ENCODE assay signal across 10 mouse cellular contexts in the genomic region with DNA sequence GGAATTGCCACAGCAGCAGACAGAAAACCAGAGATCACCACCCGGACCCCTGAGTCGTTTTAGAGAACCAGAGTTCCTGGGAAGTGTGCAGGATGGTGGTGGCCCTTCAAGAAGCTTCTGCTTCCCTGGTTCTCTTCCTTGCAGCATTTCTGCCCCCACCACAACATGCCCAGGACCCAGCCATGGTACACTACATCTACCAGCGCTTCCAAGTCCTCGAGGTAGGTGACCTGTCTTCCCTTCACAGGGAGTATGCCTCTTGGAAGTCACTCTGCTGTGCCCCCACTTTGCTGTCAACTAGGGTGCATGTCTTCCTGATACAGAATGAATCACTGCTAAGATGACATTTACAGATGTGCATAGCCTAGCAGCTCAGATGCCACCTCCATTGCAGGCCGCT. TPM values are rescaled to one million over a fixed set of nuclear protein-coding genes. Genes with fewer than 3 reads are reported as not detected.
A peak's percentile ranks its signal among the peaks of the same experiment; 100 is the strongest.
DNase-seq lines count a peak whose midpoint lies in the region; ATAC-seq and TF ChIP-seq lines count a peak whose summit lies in the region.
"Had no signal": no experiment of that assay in that cellular context is flagged by ENCODE, and none has a peak within 500 bp of the region (broad histone marks: within the 10 kb centered on the region; RNA-seq: fewer than 3 reads in every experiment).

No protein-coding gene starts in this region.

- H3K27ac ChIP-seq in kidney, adult 2 months (ENCODE audit: insufficient read depth, low read depth, low read length), result peak overlapping the region; percentile 51
- peak overlapping the region; percentile 18; the same call in 1 of the 2 replicates for H3K27ac ChIP-seq in brown adipose tissue, adult 24 weeks (replicated peaks; ENCODE audit: low read depth, low read length)
- H3K27ac ChIP-seq in embryonic facial prominence, embryonic 10.5 days (replicated peaks), result peak overlapping the region; percentile 89
- H3K27ac ChIP-seq in limb, embryonic 13.5 days, result peak overlapping the region; percentile 97

- peak overlapping the region; percentile 70 for H3K9ac ChIP-seq in limb, embryonic 13.5 days

- no peaks in the 10 kb centered on the region for H3K27me3 ChIP-seq in kidney, adult 2 months (replicated peaks; ENCODE audit: control insufficient read depth, insufficient read depth, low read length)
- no peaks in the 10 kb centered on the region for H3K27me3 ChIP-seq in embryonic facial prominence, embryonic 10.5 days (replicated peaks; ENCODE audit: low read depth, poor library complexity, severe bottlenecking)
- H3K27me3 ChIP-seq in limb, embryonic 13.5 days, result no peaks in the 10 kb centered on the region

- no peak for DNase-seq in kidney, adult 2 months
- no peak for DNase-seq in kidney, postnatal 4 days
- no peak for DNase-seq in embryonic facial prominence, embryonic 10.5 days (ENCODE audit: low spot score)
- no peak for DNase-seq in thymus, postnatal 0 days (ENCODE audit: low spot score)

- 31% methylated on average over 5 of the region's 5 CpGs for WGBS in kidney, adult 2 months
- WGBS in embryonic facial prominence, embryonic 10.5 days, result 54% methylated on average over 5 of the region's 5 CpGs
- 27% methylated on average over 5 of the region's 5 CpGs for WGBS in limb, embryonic 13.5 days

- no peak for TF ChIP-seq CTCF in kidney, adult 2 months (conservative IDR thresholded peaks at IDR 0.05; ENCODE audit: insufficient read depth, insufficient read length, low read depth, low read length)

- TF ChIP-seq POLR2A in kidney, adult 2 months (IDR thresholded peaks at IDR 0.05; ENCODE audit: low read depth, low read length), result no peak

- peak overlapping the region; percentile 80 for H3K4me2 ChIP-seq in limb, embryonic 13.5 days (replicated peaks)

- ATAC-seq in limb, embryonic 13.5 days (ENCODE audit: low FRiP score, low read depth), result no peak; the same call in 1 of the 2 replicates
- no peak for ATAC-seq in megakaryocyte progenitor cell, adult 5-6 weeks (replicated peaks; ENCODE audit: poor library complexity)
- no peak for ATAC-seq in CD4-positive, CD25-positive, alpha-beta regulatory T cell, adult 4 months

- H3K36me3 ChIP-seq in kidney, adult 2 months (ENCODE audit: control insufficient read depth, insufficient read depth, low read length), result no peaks in the 10 kb centered on the region
- peaks cover 16% of the 10 kb centered on the region for H3K36me3 ChIP-seq in embryonic facial prominence, embryonic 10.5 days (replicated peaks)
- H3K36me3 ChIP-seq in limb, embryonic 13.5 days, result peaks cover 18% of the 10 kb centered on the region

- H3K4me3 ChIP-seq in kidney, adult 2 months (ENCODE audit: insufficient read depth, low read depth, low read length), result peak overlapping the region; percentile 77
- peak overlapping the region; percentile 51 for H3K4me3 ChIP-seq in brown adipose tissue, adult 24 weeks (ENCODE audit: insufficient read depth, low read depth, low read length)
- H3K4me3 ChIP-seq in embryonic facial prominence, embryonic 10.5 days, result peak overlapping the region; percentile 56
- peak overlapping the region; percentile 59 for H3K4me3 ChIP-seq in limb, embryonic 13.5 days

- no peaks in the 10 kb centered on the region for H3K4me1 ChIP-seq in kidney, adult 2 months (ENCODE audit: control insufficient read depth, insufficient read depth, low read length)
- no peaks in the 10 kb centered on the region for H3K4me1 ChIP-seq in brown adipose tissue, adult 24 weeks (ENCODE audit: control insufficient read depth, insufficient read depth, insufficient read length, low read length)
- peaks cover 35% of the 10 kb centered on the region for H3K4me1 ChIP-seq in embryonic facial prominence, embryonic 10.5 days
- peaks cover 20% of the 10 kb centered on the region for H3K4me1 ChIP-seq in limb, embryonic 13.5 days

- no peaks in the 10 kb centered on the region for H3K9me3 ChIP-seq in embryonic facial prominence, embryonic 10.5 days
- H3K9me3 ChIP-seq in limb, embryonic 13.5 days, result peaks cover 7% of the 10 kb centered on the region

RNA-seq across cellular contexts. Expression of a gene that starts 0.4 kb away (rescaled TPM):
- 13.2 and 14.0 TPM in 2 replicates for polyA plus RNA-seq in kidney, adult 2 months (2012; rRNA removed)
- polyA plus RNA-seq in brown adipose tissue, adult 24 weeks (2012; ENCODE audit: insufficient read depth, insufficient read length, missing spikeins), result 4.7 and 7.1 TPM in 2 replicates
- 11.7 and 12.3 TPM in 2 replicates for polyA plus RNA-seq in embryonic facial prominence, embryonic 10.5 days (2016; fragmentation: Nextera tagmentation; extraction: Ambion mirVana)
- polyA plus RNA-seq in limb, embryonic 13.5 days (2015; fragmentation: Nextera tagmentation; extraction: Ambion mirVana), result 41.2 and 42.3 TPM in 2 replicates
- total RNA-seq in megakaryocyte progenitor cell, adult 5-6 weeks (2015), result not detected in 2 replicates
- 0.41 TPM in 1 of 2 replicates, not detected in the other for total RNA-seq in megakaryocyte progenitor cell, adult 5-6 weeks (2017)
- 12.7 and 14.3 TPM in 2 replicates for polyA plus RNA-seq in thymus, postnatal 0 days (2015; fragmentation: Nextera tagmentation; extraction: Ambion mirVana)
- polyA plus RNA-seq in CD4-positive, CD25-positive, alpha-beta regulatory T cell, adult 4 months (2017; shearing (Covaris generic)), result under 1 TPM in 1 of 2 experiments, not detected in 1; 0.26 TPM

RNA-seq across cellular contexts. Expression of a gene that starts 27.3 kb away (rescaled TPM):
- polyA plus RNA-seq in kidney, adult 2 months (2012; rRNA removed), result 12.1 and 12.8 TPM in 2 replicates
- 1.7 TPM in 2 replicates for polyA plus RNA-seq in brown adipose tissue, adult 24 weeks (2012; ENCODE audit: insufficient read depth, insufficient read length, missing spikeins)
- 21.5 and 24.0 TPM in 2 replicates for polyA plus RNA-seq in embryonic facial prominence, embryonic 10.5 days (2016; fragmentation: Nextera tagmentation; extraction: Ambion mirVana)
- polyA plus RNA-seq in limb, embryonic 13.5 days (2015; fragmentation: Nextera tagmentation; extraction: Ambion mirVana), result 10.8 and 12.0 TPM in 2 replicates
- 4.8 and 5.0 TPM in 2 replicates for total RNA-seq in megakaryocyte progenitor cell, adult 5-6 weeks (2015)
- 3.3 and 4.7 TPM in 2 replicates for total RNA-seq in megakaryocyte progenitor cell, adult 5-6 weeks (2017)
- polyA plus RNA-seq in thymus, postnatal 0 days (2015; fragmentation: Nextera tagmentation; extraction: Ambion mirVana), result 2.4 and 3.0 TPM in 2 replicates
- polyA plus RNA-seq in CD4-positive, CD25-positive, alpha-beta regulatory T cell, adult 4 months (2017; shearing (Covaris generic)), result 1 to 10 TPM; 1.0 to 1.5 TPM

RNA-seq across cellular contexts. Expression of a gene that starts 57.3 kb away (rescaled TPM):
- polyA plus RNA-seq in kidney, adult 2 months (2012; rRNA removed), result not detected in 2 replicates
- not detected in 2 replicates for polyA plus RNA-seq in brown adipose tissue, adult 24 weeks (2012; ENCODE audit: insufficient read depth, insufficient read length, missing spikeins)
- polyA plus RNA-seq in embryonic facial prominence, embryonic 10.5 days (2016; fragmentation: Nextera tagmentation; extraction: Ambion mirVana), result not detected in 2 replicates
- 0.11 TPM in 1 of 2 replicates, not detected in the other for polyA plus RNA-seq in limb, embryonic 13.5 days (2015; fragmentation: Nextera tagmentation; extraction: Ambion mirVana)
- not detected in 2 replicates for total RNA-seq in megakaryocyte progenitor cell, adult 5-6 weeks (2015)
- total RNA-seq in megakaryocyte progenitor cell, adult 5-6 weeks (2017), result not detected in 2 replicates
- polyA plus RNA-seq in thymus, postnatal 0 days (2015; fragmentation: Nextera tagmentation; extraction: Ambion mirVana), result not detected in 2 replicates
- not detected for polyA plus RNA-seq in CD4-positive, CD25-positive, alpha-beta regulatory T cell, adult 4 months (2017; shearing (Covaris generic))
- total RNA-seq: gastrocnemius, adult 18-20 months; left cerebral cortex, adult 18-20 months had no signal

Comparison
In these comparisons a context has a peak if more than half of its experiments do, and no peak if none do; other contexts are left out.
1. H3K27ac ChIP-seq: peak in every context shown above with its lines; median percentile 97 in limb, embryonic 13.5 days; 89 in embryonic facial prominence, embryonic 10.5 days; 51 in kidney, adult 2 months; 18 in brown adipose tissue, adult 24 weeks.